Mouse (Mus musculus) heart, embryonic 14.5 days (tissue): Measurements from ENCODE around the gene Vps37b. TPM values are rescaled to one million over a fixed set of nuclear protein-coding genes. Genes with fewer than 3 reads are reported as not detected.

Experiments used
- ATAC-seq: fragments of 200-750 bp; cut with Nextera tagmentation; 2 replicates; pipeline ENCODE4 v1.8.0; 2017; ENCODE audit warnings: low read depth, moderate TSS enrichment; ENCODE audit not compliant: insufficient number of reproducible peaks, insufficient read depth, low FRiP score
- H3K27ac ChIP-seq, 2 experiments: fragments of 200-500 bp in 1 of 2; fragments of 300-500 bp in 1 of 2; sonication (generic) in 1 of 2; replicated peaks in 1 of 2; 2 replicates each; pipeline ENCODE4 v1.5.1; 2012 to 2014; ENCODE audit warnings: low read depth in 2 of 2, low read length in 2 of 2, control low read depth in 1 of 2, mild to moderate bottlenecking in 1 of 2, mixed read lengths in 1 of 2; ENCODE audit not compliant: control insufficient read depth in 1 of 2, insufficient read depth in 1 of 2
- H3K27me3 ChIP-seq: fragments of 300-500 bp; sonication (generic); 2 replicates; pipeline ENCODE4 v1.6.1; 2014; ENCODE audit warnings: mild to moderate bottlenecking, low read length, control low read depth; ENCODE audit not compliant: control insufficient read depth, insufficient read depth
- H3K36me3 ChIP-seq: fragments of 300-500 bp; sonication (generic); 2 replicates; pipeline ENCODE4 v1.6.1; 2014; ENCODE audit warnings: mild to moderate bottlenecking, control low read depth, low read length, mixed read lengths; ENCODE audit not compliant: control insufficient read depth, insufficient read depth
- H3K4me1 ChIP-seq, 2 experiments: fragments of 200-500 bp in 1 of 2; fragments of 300-500 bp in 1 of 2; sonication (generic) in 1 of 2; 2 replicates each; pipeline ENCODE4 v1.6.1; 2012 to 2014; ENCODE audit warnings: low read length in 2 of 2, control low read depth in 1 of 2, mixed read lengths in 1 of 2; ENCODE audit not compliant: control insufficient read depth in 2 of 2, insufficient read depth in 2 of 2
- H3K4me2 ChIP-seq: fragments of 300-500 bp; sonication (generic); 2 replicates; pipeline ENCODE4 v1.6.1; 2014; ENCODE audit warnings: mild to moderate bottlenecking, low read length
- H3K4me3 ChIP-seq, 2 experiments: fragments of 200-500 bp in 1 of 2; fragments of 300-500 bp in 1 of 2; sonication (generic) in 1 of 2; 2 replicates each; pipeline ENCODE4 v1.5.1; 2012 to 2014; ENCODE audit warnings: low read length in 2 of 2, mild to moderate bottlenecking in 2 of 2, control low read depth in 1 of 2, low read depth in 1 of 2, moderate library complexity in 1 of 2; ENCODE audit not compliant: control insufficient read depth in 1 of 2, insufficient read depth in 1 of 2
- H3K9ac ChIP-seq: fragments of 300-500 bp; sonication (generic); 2 replicates; pipeline ENCODE4 v1.6.1; 2014; ENCODE audit warnings: mild to moderate bottlenecking, low read length
- H3K9me3 ChIP-seq: fragments of 300-500 bp; sonication (generic); 2 replicates; pipeline ENCODE4 v1.6.1; 2016; ENCODE audit warnings: low read length, control low read depth; ENCODE audit not compliant: control insufficient read depth
- WGBS: fragments of 180-500 bp; shearing (Covaris S2); extraction: QIAGEN DNeasy Blood & Tissue Kit; methylation state at CpG from one replicate; pipeline ENCODE4 v1.1.7; 2014; 5-methylcytosine and 5-hydroxymethylcytosine counted together
- polyA plus RNA-seq: library from polyadenylated mRNA; unstranded; fragments of >200 nt; fragmentation: Nextera tagmentation; extraction: Ambion mirVana; gene quantifications from 2 replicates; pipeline ENCODE4 v1.2.1, GENCODE M21; 2014

Vps37b gene
- polyA plus RNA-seq, 1 experiment from 2014 or later, result 47.7 TPM

GRCm38 (mm10) chr5:124014180-124014579, 17.9 kb downstream of the Vps37b start:
- Histone ChIP-seq H3K27me3 (no peaks in the 10 kb centered on the region), H3K4me1 (peaks cover 72 to 96% of the 10 kb centered on the region in 2 experiments), H3K4me3 (no peak overlapping the region; a peak in 1 of 4 replicates), H3K36me3 (peaks cover 13% of the 10 kb centered on the region), H3K27ac (peak overlapping the region; percentile 89 to 94), H3K9me3 (no peaks in the 10 kb centered on the region), H3K9ac (peak overlapping the region; percentile 62), H3K4me2 (peak overlapping the region; percentile 60)
- no peak for ATAC-seq
- WGBS, result 60% methylated on average over 3 of the region's 3 CpGs

- H3K4me2 ChIP-seq, result peak overlapping the region; percentile 60
Observed at GRCm38 (mm10) chr5:124013747-124014146, 18.3 kb downstream of the Vps37b start.

GRCm38 (mm10) chr5:124012885-124013284, 19.2 kb downstream of the Vps37b start:
- 48% methylated on average over 10 of the region's 10 CpGs for WGBS
- H3K27me3 ChIP-seq, result no peaks in the 10 kb centered on the region
- no peak overlapping the region for H3K4me3 ChIP-seq
- H3K4me1 ChIP-seq, result peaks cover 62 to 83% of the 10 kb centered on the region in 2 experiments
- peak overlapping the region; percentile 21 to 94; a peak in 3 of 4 replicates for H3K27ac ChIP-seq
- peak overlapping the region; percentile 60; the same call in 1 of the 2 replicates for H3K4me2 ChIP-seq
- H3K36me3 ChIP-seq, result peaks cover 26% of the 10 kb centered on the region
- no peak for ATAC-seq
- no peaks in the 10 kb centered on the region for H3K9me3 ChIP-seq
- no peak overlapping the region for H3K9ac ChIP-seq

More at GRCm38 (mm10) chr5:124013747-124014146, 18.3 kb downstream of the Vps37b start:
- Histone ChIP-seq H3K4me1 (peaks cover 69 to 92% of the 10 kb centered on the region in 2 experiments), H3K4me3 (no peak overlapping the region), H3K9ac (peak overlapping the region; percentile 62), H3K9me3 (no peaks in the 10 kb centered on the region), H3K36me3 (peaks cover 17% of the 10 kb centered on the region), H3K27me3 (no peaks in the 10 kb centered on the region), H3K27ac (peak overlapping the region; percentile 89 to 94; a peak in 3 of 4 replicates)
- 47% methylated on average over 16 of the region's 16 CpGs for WGBS
- ATAC-seq, result no peak

- no peaks in the 10 kb centered on the region for H3K9me3 ChIP-seq
- H3K4me3 ChIP-seq, result 0 out of 4 replicates have a peak overlapping the region, but pooled peaks of 1 of the 2 experiments have one; percentile 1
- H3K9ac ChIP-seq, result peak overlapping the region; percentile 65
- peaks cover 55 to 74% of the 10 kb centered on the region in 2 experiments for H3K4me1 ChIP-seq
- peak overlapping the region; percentile 60 for H3K4me2 ChIP-seq
- ATAC-seq, result no peak
- peaks cover 36% of the 10 kb centered on the region for H3K36me3 ChIP-seq
- peak overlapping the region; percentile 83 to 94 for H3K27ac ChIP-seq
- 7% methylated on average over 8 of the region's 8 CpGs for WGBS
- H3K27me3 ChIP-seq, result no peaks in the 10 kb centered on the region
Observed at GRCm38 (mm10) chr5:124011927-124012326, 20.1 kb downstream of the Vps37b start.

- peaks cover 48 to 65% of the 10 kb centered on the region in 2 experiments for H3K4me1 ChIP-seq
- peak overlapping the region; percentile 83 to 94 for H3K27ac ChIP-seq
- peak overlapping the region; percentile 60 for H3K4me2 ChIP-seq
- H3K9me3 ChIP-seq, result no peaks in the 10 kb centered on the region
- ATAC-seq, result peak; percentile 68
- H3K9ac ChIP-seq, result peak overlapping the region; percentile 65
- peaks cover 44% of the 10 kb centered on the region for H3K36me3 ChIP-seq
- H3K4me3 ChIP-seq, result peak overlapping the region in 1 of 2 experiments; percentile 23; a peak in 1 of 4 replicates
- no peaks in the 10 kb centered on the region for H3K27me3 ChIP-seq
- WGBS, result 3% methylated on average over 19 of the region's 19 CpGs
Observed at GRCm38 (mm10) chr5:124010910-124011655, 21.0 kb downstream of the Vps37b start.

- Histone ChIP-seq H3K9me3 (no peaks in the 10 kb centered on the region), H3K4me2 (peak overlapping the region; percentile 60), H3K9ac (no peak overlapping the region), H3K27ac (peak overlapping the region in 1 of 2 experiments; percentile 94; a peak in 2 of 4 replicates), H3K36me3 (peaks cover 54% of the 10 kb centered on the region), H3K4me3 (no peak overlapping the region), H3K4me1 (peaks cover 41 to 55% of the 10 kb centered on the region in 2 experiments), H3K27me3 (no peaks in the 10 kb centered on the region)
- 35% methylated on average over 8 of the region's 8 CpGs for WGBS
- no peak for ATAC-seq
Observed at GRCm38 (mm10) chr5:124010077-124010476, 22.0 kb downstream of the Vps37b start.

GRCm38 (mm10) chr5:124006891-124007491, 25.1 kb downstream of the Vps37b start:
- Histone ChIP-seq H3K4me3 (no peak overlapping the region), H3K27ac (peak overlapping the region in 1 of 2 experiments; percentile 27; a peak in 1 of 4 replicates), H3K4me1 (peaks cover 22 to 37% of the 10 kb centered on the region in 2 experiments), H3K27me3 (no peaks in the 10 kb centered on the region), H3K36me3 (peaks cover 73% of the 10 kb centered on the region), H3K9me3 (no peaks in the 10 kb centered on the region), H3K4me2 (no peak overlapping the region), H3K9ac (no peak overlapping the region)
- 74% methylated on average over 17 of the region's 17 CpGs for WGBS
- no peak for ATAC-seq
